Mouse (Mus musculus) limb, embryonic 10.5 days (tissue): ENCODE data around the gene Hebp1. TPM values are rescaled to one million over a fixed set of nuclear protein-coding genes. Genes with fewer than 3 reads are reported as not detected.

Source experiments
- DNase-seq: peaks from one replicate; pipeline ENCODE4 v3.0.0-alpha.2; 2017; ENCODE audit warnings: low spot score
- H3K27ac ChIP-seq: fragments of 300-500 bp; sonication (generic); 2 replicates; pipeline ENCODE4 v1.5.1; 2016; ENCODE audit warnings: mild to moderate bottlenecking
- H3K27me3 ChIP-seq: fragments of 300-500 bp; sonication (generic); 2 replicates; pipeline ENCODE4 v1.6.1; 2016; ENCODE audit warnings: low read depth, mild to moderate bottlenecking; ENCODE audit not compliant: poor library complexity, severe bottlenecking
- H3K36me3 ChIP-seq: fragments of 300-500 bp; sonication (generic); 2 replicates; pipeline ENCODE4 v1.6.1; 2016; ENCODE audit warnings: mild to moderate bottlenecking, moderate library complexity
- H3K4me1 ChIP-seq: fragments of 300-500 bp; sonication (generic); 2 replicates; pipeline ENCODE4 v1.6.1; 2016
- H3K4me3 ChIP-seq: fragments of 300-500 bp; sonication (generic); 2 replicates; pipeline ENCODE4 v1.5.1; 2016; ENCODE audit warnings: mild to moderate bottlenecking, moderate library complexity
- H3K9me3 ChIP-seq: fragments of 300-500 bp; sonication (generic); replicated peaks from 2 replicates; pipeline ENCODE4 v1.6.1; 2016; ENCODE audit warnings: mild to moderate bottlenecking
- WGBS: fragments of 180-500 bp; shearing (Covaris S2); methylation state at CpG from one replicate; pipeline ENCODE4 v1.1.7; 2016; 5-methylcytosine and 5-hydroxymethylcytosine counted together
- polyA plus RNA-seq: library from polyadenylated mRNA; unstranded; fragments of >200 nt; fragmentation: Nextera tagmentation; extraction: Ambion mirVana; gene quantifications from 2 replicates; pipeline ENCODE4 v1.2.1, GENCODE M21; 2016

The Hebp1 gene
- polyA plus RNA-seq, 1 experiment from 2014 or later = 4.3 TPM

GRCm38 (mm10) chr6:135133486-135133885, 64.3 kb downstream of the Hebp1 start:
- Histone ChIP-seq H3K27ac (no peak overlapping the region), H3K4me3 (no peak overlapping the region), H3K4me1 (peaks cover 33% of the 10 kb centered on the region), H3K9me3 (no peaks in the 10 kb centered on the region), H3K27me3 (no peaks in the 10 kb centered on the region), H3K36me3 (no peaks in the 10 kb centered on the region)
- no peak for DNase-seq
- 95% methylated on average over 9 of the region's 9 CpGs for WGBS

- H3K36me3 ChIP-seq = no peaks in the 10 kb centered on the region
- 85% methylated on average over 7 of the region's 7 CpGs for WGBS
- no peak for DNase-seq
- no peak overlapping the region for H3K27ac ChIP-seq
- H3K9me3 ChIP-seq = no peaks in the 10 kb centered on the region
- H3K27me3 ChIP-seq = no peaks in the 10 kb centered on the region
- no peak overlapping the region for H3K4me3 ChIP-seq
- peaks cover 29% of the 10 kb centered on the region for H3K4me1 ChIP-seq
Observed at GRCm38 (mm10) chr6:135133086-135133485, 64.7 kb downstream of the Hebp1 start.

- Histone ChIP-seq H3K9me3 (no peaks in the 10 kb centered on the region), H3K27me3 (no peaks in the 10 kb centered on the region), H3K36me3 (no peaks in the 10 kb centered on the region), H3K4me3 (no peak overlapping the region), H3K4me1 (no peaks in the 10 kb centered on the region), H3K27ac (no peak overlapping the region)
- no peak for DNase-seq
- 60% methylated on average over 5 of the region's 5 CpGs for WGBS
Observed at GRCm38 (mm10) chr6:135124755-135125380, 73.0 kb downstream of the Hebp1 start.

GRCm38 (mm10) chr6:135118183-135118582, 79.6 kb downstream of the Hebp1 start, which contains the start of gene Gprc5d:
TSS of gene Gprc5d (minus strand) at chr6:135118283.
- Histone ChIP-seq H3K27me3 (no peaks in the 10 kb centered on the region), H3K9me3 (no peaks in the 10 kb centered on the region), H3K4me1 (0 out of 2 replicates have a peak, but pooled peaks cover 2% of the 10 kb centered on the region), H3K4me3 (no peak within 1 kb of the TSS), H3K36me3 (no peaks in the 10 kb centered on the region), H3K27ac (no peak within 1 kb of the TSS)
- DNase-seq = no peak
- 87% methylated on average over 5 of the region's 5 CpGs for WGBS

- DNase-seq = no peak
- Histone ChIP-seq H3K4me3 (no peak overlapping the region), H3K4me1 (peaks cover 10% of the 10 kb centered on the region), H3K27me3 (no peaks in the 10 kb centered on the region), H3K36me3 (no peaks in the 10 kb centered on the region), H3K27ac (no peak overlapping the region), H3K9me3 (no peaks in the 10 kb centered on the region)
- 93% methylated on average over 8 of the region's 8 CpGs for WGBS
Observed at GRCm38 (mm10) chr6:135116479-135116878, 81.3 kb downstream of the Hebp1 start.

GRCm38 (mm10) chr6:135113114-135113436, 84.7 kb downstream of the Hebp1 start:
- H3K36me3 ChIP-seq = no peaks in the 10 kb centered on the region
- H3K27ac ChIP-seq = no peak overlapping the region
- peaks cover 10% of the 10 kb centered on the region for H3K4me1 ChIP-seq
- H3K4me3 ChIP-seq = no peak overlapping the region
- no peak for DNase-seq
- WGBS = 25% methylated on average over 6 of the region's 6 CpGs
- no peaks in the 10 kb centered on the region for H3K9me3 ChIP-seq
- no peaks in the 10 kb centered on the region for H3K27me3 ChIP-seq

GRCm38 (mm10) chr6:135112411-135113113, 85.3 kb downstream of the Hebp1 start:
- H3K9me3 ChIP-seq = no peaks in the 10 kb centered on the region
- H3K27me3 ChIP-seq = no peaks in the 10 kb centered on the region
- H3K4me3 ChIP-seq = no peak overlapping the region
- H3K36me3 ChIP-seq = no peaks in the 10 kb centered on the region
- WGBS = 22% methylated on average over 7 of the region's 7 CpGs
- DNase-seq = no peak
- H3K4me1 ChIP-seq = peaks cover 10% of the 10 kb centered on the region
- H3K27ac ChIP-seq = no peak overlapping the region

GRCm38 (mm10) chr6:135107014-135107413, 90.8 kb downstream of the Hebp1 start:
- 89% methylated on average over 6 of the region's 6 CpGs for WGBS
- no peak for DNase-seq
- H3K9me3 ChIP-seq = no peaks in the 10 kb centered on the region
- H3K27me3 ChIP-seq = peaks cover 4% of the 10 kb centered on the region; the same call in 1 of the 2 replicates
- no peak overlapping the region for H3K4me3 ChIP-seq
- H3K27ac ChIP-seq = no peak overlapping the region
- H3K4me1 ChIP-seq = no peaks in the 10 kb centered on the region
- no peaks in the 10 kb centered on the region for H3K36me3 ChIP-seq

GRCm38 (mm10) chr6:135102736-135103303, 95.0 kb downstream of the Hebp1 start:
- 70% methylated on average over 5 of the region's 5 CpGs for WGBS
- H3K4me1 ChIP-seq = no peaks in the 10 kb centered on the region

GRCm38 (mm10) chr6:135100787-135101472, 96.9 kb downstream of the Hebp1 start:
- WGBS = 84% methylated on average over 15 of the region's 15 CpGs
- Histone ChIP-seq H3K27ac (no peak overlapping the region), H3K4me3 (no peak overlapping the region), H3K4me1 (no peaks in the 10 kb centered on the region), H3K9me3 (no peaks in the 10 kb centered on the region), H3K36me3 (no peaks in the 10 kb centered on the region), H3K27me3 (peaks cover 4% of the 10 kb centered on the region; the same call in 1 of the 2 replicates)
- no peak for DNase-seq

More at GRCm38 (mm10) chr6:135102736-135103303, 95.0 kb downstream of the Hebp1 start:
- Histone ChIP-seq H3K4me3 (no peak overlapping the region), H3K27me3 (peaks cover 4% of the 10 kb centered on the region; the same call in 1 of the 2 replicates), H3K27ac (no peak overlapping the region), H3K36me3 (no peaks in the 10 kb centered on the region), H3K9me3 (no peaks in the 10 kb centered on the region)
- DNase-seq = no peak

- H3K9me3 ChIP-seq = no peaks in the 10 kb centered on the region
- WGBS = 93% methylated on average over 12 of the region's 12 CpGs
- DNase-seq = no peak
- H3K4me1 ChIP-seq = peaks cover 15% of the 10 kb centered on the region
- H3K27ac ChIP-seq = no peak overlapping the region
- H3K27me3 ChIP-seq = no peaks in the 10 kb centered on the region; the same call in 1 of the 2 replicates
- no peaks in the 10 kb centered on the region for H3K36me3 ChIP-seq
- H3K4me3 ChIP-seq = no peak overlapping the region
Observed at GRCm38 (mm10) chr6:135092798-135093470, 104.9 kb downstream of the Hebp1 start.

- H3K27me3 ChIP-seq = no peaks in the 10 kb centered on the region; the same call in 1 of the 2 replicates
- DNase-seq = no peak
- H3K4me3 ChIP-seq = no peak overlapping the region
- H3K4me1 ChIP-seq = peaks cover 20% of the 10 kb centered on the region
- H3K9me3 ChIP-seq = no peaks in the 10 kb centered on the region
- no peak overlapping the region for H3K27ac ChIP-seq
- 53% methylated on average over 4 of the region's 4 CpGs for WGBS
- H3K36me3 ChIP-seq = no peaks in the 10 kb centered on the region
Observed at GRCm38 (mm10) chr6:135090661-135091060, 107.2 kb downstream of the Hebp1 start.
